ENCODE assay signal across 13 mouse cellular contexts in genomic region chrX:66554539-66554938, GRCm38 (mm10).
DNase-seq lines count a peak whose midpoint lies in the region; ATAC-seq and TF ChIP-seq lines count a peak whose summit lies in the region.
"Had no signal": no experiment of that assay in that cellular context is flagged by ENCODE, and none has a peak within 500 bp of the region (broad histone marks: within the 10 kb centered on the region; RNA-seq: fewer than 3 reads in every experiment).

No protein-coding gene starts in this region.

- DNase-seq in heart, adult 9 months (ENCODE audit: low spot score in 2 of 2) = peak; percentile 0 to 13
- no peak for DNase-seq in heart, embryonic 10.5 days (ENCODE audit: low spot score)
- peak; percentile 1 for DNase-seq in ovary, adult 18-20 months (ENCODE audit: low spot score)
- DNase-seq in ovary, postnatal 10 days (ENCODE audit: low spot score) = no peak
- peak; percentile 21 for DNase-seq in cerebellum, adult 9-11 months
- peak; percentile 0 for DNase-seq in mesoderm, embryonic 11.5 days (ENCODE audit: low read depth, low spot score)
- DNase-seq in urinary bladder, postnatal 10 days (ENCODE audit: low spot score) = no peak
- no peak for DNase-seq in stomach, postnatal 0 days (ENCODE audit: low spot score)
- DNase-seq: thymus, postnatal 36 days had no signal

- no peak for TF ChIP-seq EP300 in stomach, postnatal 0 days (optimal IDR thresholded peaks at IDR 0.05)

- no peak overlapping the region for H3K4me3 ChIP-seq in heart, embryonic 10.5 days
- H3K4me3 ChIP-seq in stomach, postnatal 0 days (ENCODE audit: low read depth, low read length) = no peak overlapping the region
- H3K4me3 ChIP-seq: hindbrain, embryonic 15.5 days; limb, embryonic 13.5 days; neural tube, embryonic 12.5 days had no signal

- H3K9me3 ChIP-seq in heart, embryonic 10.5 days = no peaks in the 10 kb centered on the region
- no peaks in the 10 kb centered on the region for H3K9me3 ChIP-seq in stomach, postnatal 0 days (ENCODE audit: control insufficient read depth, low read length)
- H3K9me3 ChIP-seq: hindbrain, embryonic 15.5 days; limb, embryonic 13.5 days; neural tube, embryonic 12.5 days had no signal

- ATAC-seq in stomach, postnatal 0 days (ENCODE audit: low FRiP score, low TSS enrichment) = no peak

- no peak overlapping the region for H3K4me2 ChIP-seq in stomach, postnatal 0 days (replicated peaks; ENCODE audit: low read depth)
- H3K4me2 ChIP-seq: hindbrain, embryonic 15.5 days; limb, embryonic 13.5 days; neural tube, embryonic 12.5 days had no signal

- no peak overlapping the region for H3K27ac ChIP-seq in heart, embryonic 10.5 days
- no peak overlapping the region for H3K27ac ChIP-seq in stomach, postnatal 0 days (replicated peaks)
- H3K27ac ChIP-seq: hindbrain, embryonic 15.5 days; limb, embryonic 13.5 days; neural tube, embryonic 12.5 days had no signal

- no peak overlapping the region for H3K9ac ChIP-seq in stomach, postnatal 0 days (ENCODE audit: low read length)
- H3K9ac ChIP-seq: hindbrain, embryonic 15.5 days; limb, embryonic 13.5 days; neural tube, embryonic 12.5 days had no signal

- H3K4me1 ChIP-seq in heart, embryonic 10.5 days = no peaks in the 10 kb centered on the region
- no peaks in the 10 kb centered on the region for H3K4me1 ChIP-seq in stomach, postnatal 0 days (replicated peaks; ENCODE audit: control insufficient read depth, insufficient read depth)
- H3K4me1 ChIP-seq: hindbrain, embryonic 15.5 days; limb, embryonic 13.5 days; neural tube, embryonic 12.5 days had no signal

- no peak for TF ChIP-seq CTCF in stomach, postnatal 0 days (IDR thresholded peaks at IDR 0.05; ENCODE audit: low read depth)

- H3K36me3 ChIP-seq in heart, embryonic 10.5 days = no peaks in the 10 kb centered on the region
- no peaks in the 10 kb centered on the region for H3K36me3 ChIP-seq in stomach, postnatal 0 days (ENCODE audit: control insufficient read depth, insufficient read depth, low read length)
- H3K36me3 ChIP-seq: hindbrain, embryonic 15.5 days; limb, embryonic 13.5 days; neural tube, embryonic 12.5 days had no signal

- H3K27me3 ChIP-seq in heart, embryonic 10.5 days (ENCODE audit: insufficient read depth, poor library complexity, severe bottlenecking) = no peaks in the 10 kb centered on the region
- H3K27me3 ChIP-seq in stomach, postnatal 0 days (ENCODE audit: control insufficient read depth, insufficient read depth, low read length) = no peaks in the 10 kb centered on the region
- H3K27me3 ChIP-seq: CH12.LX; hindbrain, embryonic 15.5 days; limb, embryonic 13.5 days; neural tube, embryonic 12.5 days had no signal

- WGBS in heart, embryonic 10.5 days = 42% methylated on average over 2 of the region's 2 CpGs
- WGBS in stomach, postnatal 0 days = 27% methylated on average over 2 of the region's 2 CpGs

Comparison
In these comparisons a context has a peak if more than half of its experiments do, and no peak if none do; other contexts are left out.
1. DNase-seq: peak in heart, adult 9 months (2 of 2), ovary, adult 18-20 months (single experiment), cerebellum, adult 9-11 months (single experiment) and mesoderm, embryonic 11.5 days (single experiment); none in heart, embryonic 10.5 days (single experiment), ovary, postnatal 10 days (single experiment), urinary bladder, postnatal 10 days (single experiment) and stomach, postnatal 0 days (single experiment).